Mouse (Mus musculus): ENCODE data around the gene Ubr2. TPM values are rescaled to one million over a fixed set of nuclear protein-coding genes. Genes with fewer than 3 reads are reported as not detected.

Ubr2 gene
- total and polyA plus RNA-seq, 3 experiments: 20.4 to 50.9 (median 39.6) TPM

DNA sequence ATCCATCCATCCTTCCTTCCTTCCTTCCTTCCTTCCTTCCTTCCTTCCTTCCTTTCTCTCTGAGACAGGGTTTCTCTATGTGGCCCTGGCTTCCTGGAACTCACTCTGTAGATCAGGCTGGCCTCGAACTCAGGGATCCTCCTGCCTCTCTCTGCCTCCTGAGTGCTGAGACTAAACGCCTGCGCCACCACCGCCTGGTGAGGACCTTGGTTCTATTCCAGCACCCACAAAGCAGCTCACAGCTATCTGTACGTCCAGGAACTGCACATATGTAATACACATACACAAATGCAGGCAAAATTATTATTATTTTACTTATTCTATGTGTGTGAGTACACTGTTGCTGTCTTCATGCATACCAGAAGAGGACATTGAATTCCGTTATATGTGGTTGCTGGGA lies 125.6 kb downstream of the Ubr2 start:
- no peaks in the 10 kb centered on the region for H3K79me2 ChIP-seq (replicated peaks; ENCODE audit: control insufficient read depth, extremely low read depth, insufficient read depth, poor library complexity, severe bottlenecking)
- no peaks in the 10 kb centered on the region for H3K27me3 ChIP-seq (replicated peaks)
- H3K36me3 ChIP-seq (replicated peaks in 1 of 2; ENCODE audit: control insufficient read depth in 1 of 2, insufficient read depth in 1 of 2, low read length in 1 of 2): peaks cover 0 to 42% of the 10 kb centered on the region in 2 experiments
- H3K4me3 ChIP-seq (replicated peaks in 1 of 3; ENCODE audit: low read depth in 2 of 3, low read length in 2 of 3, poor library complexity in 1 of 3): no peak overlapping the region
- dilution Hi-C loops (cut with MboI; ENCODE audit: extremely low pct_ligation_motif_present, extremely low pct_unique_long_range_greater_than_20kb, low sequenced_read_pairs) (no loop called here), in situ Hi-C loops (cut with MboI; ENCODE audit: low pct_ligation_motif_present, low pct_unique_long_range_greater_than_20kb, low sequenced_read_pairs) (loop anchor here (10.0 kb wide), 1 partner anchor 100 kb away; the partner anchor contains the start of gene Rpl7l1)
- no peak overlapping the region for H3K4me2 ChIP-seq (ENCODE audit: insufficient read depth, low read depth, poor library complexity, severe bottlenecking)
- H3K9ac ChIP-seq (ENCODE audit: insufficient read depth, low read depth): no peak overlapping the region
- no peaks in the 10 kb centered on the region for H3K9me3 ChIP-seq (replicated peaks; ENCODE audit: low read length)
- H3K4me1 ChIP-seq (ENCODE audit: control insufficient read depth in 1 of 2, insufficient read depth in 2 of 2): peaks cover 8 to 22% of the 10 kb centered on the region in 2 experiments
- no peak for TF ChIP-seq SIN3A (IDR thresholded peaks at IDR 0.05; ENCODE audit: low read length)
- DNase-seq (ENCODE audit: extremely low read depth): no peak
- H3K27ac ChIP-seq (ENCODE audit: insufficient read depth, low read depth): no peak overlapping the region

DNA sequence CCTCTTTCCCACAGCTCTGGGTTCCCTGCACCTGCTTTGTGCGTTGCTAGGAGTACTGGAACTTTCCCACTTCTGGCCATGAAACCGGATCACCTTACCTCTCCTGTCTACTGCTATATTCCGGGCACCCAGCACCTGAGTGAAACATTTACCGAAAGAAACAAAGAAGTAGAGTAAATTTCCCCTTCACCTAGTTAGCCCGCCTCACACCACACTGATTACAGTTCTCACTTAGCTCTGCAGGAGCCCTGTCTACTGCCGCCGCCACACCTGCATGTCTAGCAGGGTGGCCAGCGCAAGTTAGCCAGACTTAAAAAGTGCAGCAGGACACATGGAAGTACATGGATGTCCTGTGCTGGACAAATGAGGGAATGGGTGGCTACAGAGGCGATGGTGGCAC lies 127.2 kb downstream of the Ubr2 start:
- Histone ChIP-seq H3K79me2 (replicated peaks; ENCODE audit: control insufficient read depth, extremely low read depth, insufficient read depth, poor library complexity, severe bottlenecking) (no peaks in the 10 kb centered on the region), H3K4me3 (replicated peaks in 1 of 3; ENCODE audit: low read depth in 2 of 3, low read length in 2 of 3, poor library complexity in 1 of 3) (no peak overlapping the region), H3K27me3 (replicated peaks) (no peaks in the 10 kb centered on the region), H3K9me3 (replicated peaks; ENCODE audit: low read length) (no peaks in the 10 kb centered on the region), H3K36me3 (replicated peaks in 1 of 2; ENCODE audit: control insufficient read depth in 1 of 2, insufficient read depth in 1 of 2, low read length in 1 of 2) (peaks cover 0 to 46% of the 10 kb centered on the region in 2 experiments), H3K9ac (ENCODE audit: insufficient read depth, low read depth) (no peak overlapping the region), H3K27ac (ENCODE audit: insufficient read depth, low read depth) (no peak overlapping the region), H3K4me2 (ENCODE audit: insufficient read depth, low read depth, poor library complexity, severe bottlenecking) (no peak overlapping the region), H3K4me1 (ENCODE audit: control insufficient read depth in 1 of 2, insufficient read depth in 2 of 2) (peaks cover 11 to 22% of the 10 kb centered on the region in 2 experiments)
- TF ChIP-seq CHD1 (IDR thresholded peaks at IDR 0.05; ENCODE audit: low read depth, low read length) (no peak), UBTF (IDR thresholded peaks at IDR 0.05; ENCODE audit: low read depth, low read length) (no peak), PAX5 (IDR thresholded peaks at IDR 0.05; ENCODE audit: low read length) (no peak), ELF1 (IDR thresholded peaks at IDR 0.05; ENCODE audit: low read depth, low read length) (no peak), MXI1 (IDR thresholded peaks at IDR 0.05; ENCODE audit: low read depth, low read length) (no peak), MAFK (IDR thresholded peaks at IDR 0.05; ENCODE audit: insufficient replicate concordance, low read length) (no peak), TCF12 (IDR thresholded peaks at IDR 0.05; ENCODE audit: low read depth, low read length) (no peak), ZNF384 (IDR thresholded peaks at IDR 0.05; ENCODE audit: low read depth, low read length) (no peak), ZC3H11A (IDR thresholded peaks at IDR 0.05; ENCODE audit: low read depth, low read length) (no peak), JUND (conservative IDR thresholded peaks at IDR 0.05; ENCODE audit: low read depth, low read length) (no peak), HCFC1 (IDR thresholded peaks at IDR 0.05; ENCODE audit: low read depth, low read length) (no peak), RCOR1 (conservative IDR thresholded peaks at IDR 0.05; ENCODE audit: low read depth, low read length) (no peak), EP300 (IDR thresholded peaks at IDR 0.05; ENCODE audit: low read length) (no peak)
- dilution Hi-C loops (cut with MboI; ENCODE audit: extremely low pct_ligation_motif_present, extremely low pct_unique_long_range_greater_than_20kb, low sequenced_read_pairs): no loop called here
- in situ Hi-C loops (cut with MboI; ENCODE audit: low pct_ligation_motif_present, low pct_unique_long_range_greater_than_20kb, low sequenced_read_pairs): loop anchor here (10.0 kb wide), 1 partner anchor 98 kb away; the partner anchor contains the start of gene Rpl7l1
- no peak for DNase-seq (ENCODE audit: extremely low read depth)

DNA sequence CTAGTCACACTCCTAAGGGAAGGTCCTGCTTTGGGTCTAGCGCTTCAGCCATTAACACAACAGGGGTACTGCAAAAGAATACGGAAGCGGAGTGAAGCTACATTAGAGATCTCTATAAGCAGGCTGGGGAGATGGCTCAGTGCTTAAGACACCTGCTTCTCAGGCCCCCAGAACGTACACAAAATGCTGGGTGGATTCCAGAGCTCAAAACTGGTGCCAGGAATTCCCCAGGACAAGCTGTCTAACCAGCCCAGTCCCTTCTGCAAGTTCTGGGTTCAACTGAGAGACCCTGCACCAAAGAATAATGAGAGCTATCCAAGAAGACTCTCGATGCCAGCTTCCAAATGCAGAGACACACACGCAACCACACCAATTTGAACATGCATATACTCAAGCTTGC lies 128.6 kb downstream of the Ubr2 start:
- Histone ChIP-seq H3K36me3 (replicated peaks in 1 of 2; ENCODE audit: control insufficient read depth in 1 of 2, insufficient read depth in 1 of 2, low read length in 1 of 2) (peaks cover 0 to 38% of the 10 kb centered on the region in 2 experiments), H3K27me3 (replicated peaks) (no peaks in the 10 kb centered on the region), H3K9me3 (replicated peaks; ENCODE audit: low read length) (no peaks in the 10 kb centered on the region), H3K4me2 (ENCODE audit: insufficient read depth, low read depth, poor library complexity, severe bottlenecking) (no peak overlapping the region), H3K4me1 (ENCODE audit: control insufficient read depth in 1 of 2, insufficient read depth in 2 of 2) (peaks cover 11 to 22% of the 10 kb centered on the region in 2 experiments), H3K4me3 (replicated peaks in 1 of 3; ENCODE audit: low read depth in 2 of 3, low read length in 2 of 3, poor library complexity in 1 of 3) (no peak overlapping the region), H3K79me2 (replicated peaks; ENCODE audit: control insufficient read depth, extremely low read depth, insufficient read depth, poor library complexity, severe bottlenecking) (no peaks in the 10 kb centered on the region), H3K9ac (ENCODE audit: insufficient read depth, low read depth) (no peak overlapping the region), H3K27ac (ENCODE audit: insufficient read depth, low read depth) (no peak overlapping the region)
- in situ Hi-C loops (cut with MboI; ENCODE audit: low pct_ligation_motif_present, low pct_unique_long_range_greater_than_20kb, low sequenced_read_pairs) (loop anchor here (10.0 kb wide), 1 partner anchor 97 kb away; the partner anchor contains the start of gene Rpl7l1), dilution Hi-C loops (cut with MboI; ENCODE audit: extremely low pct_ligation_motif_present, extremely low pct_unique_long_range_greater_than_20kb, low sequenced_read_pairs) (no loop called here)
- TF ChIP-seq ZKSCAN1 (IDR thresholded peaks at IDR 0.05; ENCODE audit: borderline replicate concordance, low read depth, low read length) (no peak), POLR2AphosphoS2 (IDR thresholded peaks at IDR 0.05; ENCODE audit: low read depth, low read length) (no peak), ZMIZ1 (IDR thresholded peaks at IDR 0.05; ENCODE audit: low read depth, low read length) (no peak), USF1 (IDR thresholded peaks at IDR 0.05; ENCODE audit: low read depth, low read length) (no peak), TBP (conservative IDR thresholded peaks at IDR 0.05; ENCODE audit: low read depth, low read length) (no peak), POLR2A (IDR thresholded peaks at IDR 0.05; ENCODE audit: low read depth, low read length) (no peak), TCF12 (IDR thresholded peaks at IDR 0.05; ENCODE audit: low read depth, low read length) (no peak), ZNF384 (IDR thresholded peaks at IDR 0.05; ENCODE audit: low read depth, low read length) (no peak), RCOR1 (conservative IDR thresholded peaks at IDR 0.05; ENCODE audit: low read depth, low read length) (no peak), JUN (IDR thresholded peaks at IDR 0.05; ENCODE audit: insufficient read depth, low read depth, low read length) (no peak), CTCF (conservative IDR thresholded peaks at IDR 0.05 in 1 of 2, IDR thresholded peaks at IDR 0.05 in 1 of 2; ENCODE audit: low read depth in 2 of 2, low read length in 2 of 2) (no peak), MXI1 (IDR thresholded peaks at IDR 0.05; ENCODE audit: low read depth, low read length) (no peak), ELF1 (IDR thresholded peaks at IDR 0.05; ENCODE audit: low read depth, low read length) (no peak), RAD21 (IDR thresholded peaks at IDR 0.05; ENCODE audit: low read depth, low read length) (no peak), MAZ (IDR thresholded peaks at IDR 0.05; ENCODE audit: low read depth, low read length) (no peak), USF2 (conservative IDR thresholded peaks at IDR 0.05; ENCODE audit: low read depth, low read length) (no peak), BHLHE40 (IDR thresholded peaks at IDR 0.05; ENCODE audit: low read depth, low read length) (no peak), MYC (IDR thresholded peaks at IDR 0.05; ENCODE audit: low read depth, low read length) (no peak)
- DNase-seq (ENCODE audit: extremely low read depth): no peak

Data from CH12.LX (cell line).